Mouse (Mus musculus): ENCODE data around the gene 4921539E11Rik.

DNA sequence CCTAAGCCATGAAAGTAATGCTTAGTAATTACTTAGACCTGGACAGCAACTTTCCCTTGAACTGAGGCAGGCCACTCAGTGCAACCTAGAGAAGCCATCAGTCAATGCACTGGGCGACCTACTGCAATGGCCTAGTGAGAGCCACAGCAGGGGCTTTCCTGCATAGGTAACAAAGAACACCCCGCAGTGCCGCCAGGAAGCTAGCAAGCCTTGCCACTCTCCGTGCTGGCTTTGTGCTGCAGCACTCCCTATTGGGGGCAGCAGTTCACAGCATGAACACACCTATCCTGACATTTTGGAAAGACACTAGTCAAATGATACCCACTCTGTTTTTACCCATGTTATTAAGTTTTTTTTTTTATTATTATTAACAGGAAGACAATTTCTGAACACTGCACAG is 91.6 kb downstream of the 4921539E11Rik start:
- TF ChIP-seq CTCF (IDR thresholded peaks at IDR 0.05; ENCODE audit: low read depth, low read length) (peak; percentile 30), POLR2A (IDR thresholded peaks at IDR 0.05; ENCODE audit: insufficient read depth, low read length) (no peak)
